Mouse (Mus musculus): ENCODE measurements around the gene Selp. TPM values are rescaled to one million over a fixed set of nuclear protein-coding genes. Genes with fewer than 3 reads are reported as not detected.

Selp gene
- 1 to 10 TPM; 1.2 to 2.5 TPM for total RNA-seq (2021)
- long read RNA-seq, experiment 1: 0 reads
- long read RNA-seq, experiment 2: 0 reads

DNA sequence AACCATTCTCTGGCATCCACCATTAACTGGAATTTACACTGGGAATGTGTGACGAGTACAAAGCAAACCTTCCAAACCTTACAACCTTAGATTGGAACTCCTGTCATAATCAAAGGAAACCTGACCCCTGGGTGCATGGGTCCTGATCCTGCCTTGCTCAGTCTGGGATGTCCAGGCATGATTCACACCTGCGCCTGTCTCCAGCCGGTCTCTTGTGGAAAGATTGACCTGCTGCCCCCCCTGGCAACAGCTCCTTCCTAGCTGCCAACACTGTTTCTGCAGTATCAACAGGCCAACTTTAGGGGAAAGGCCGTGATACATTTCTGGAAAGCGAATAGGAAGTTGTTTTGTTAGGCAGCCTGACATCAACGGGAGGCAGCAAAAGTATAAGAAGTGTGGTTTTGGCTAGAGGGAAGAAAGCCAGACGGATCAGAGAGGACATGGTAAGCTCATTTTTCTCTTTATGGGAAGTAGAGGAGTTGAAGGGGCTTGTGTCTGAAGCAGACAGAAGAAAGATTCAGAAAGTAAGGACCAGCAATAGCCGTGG is at the start of gene Selp:
Selp (plus strand) TSS at position 318 of the 547 bp plus-strand sequence.
- DNase-seq (ENCODE audit: low spot score in 2 of 2): no peak

- no peak for DNase-seq (ENCODE audit: low spot score in 2 of 2)
Measured at GRCm38 (mm10) chr1:164069261-164069660, 45.8 kb upstream of the Selp start.

DNA sequence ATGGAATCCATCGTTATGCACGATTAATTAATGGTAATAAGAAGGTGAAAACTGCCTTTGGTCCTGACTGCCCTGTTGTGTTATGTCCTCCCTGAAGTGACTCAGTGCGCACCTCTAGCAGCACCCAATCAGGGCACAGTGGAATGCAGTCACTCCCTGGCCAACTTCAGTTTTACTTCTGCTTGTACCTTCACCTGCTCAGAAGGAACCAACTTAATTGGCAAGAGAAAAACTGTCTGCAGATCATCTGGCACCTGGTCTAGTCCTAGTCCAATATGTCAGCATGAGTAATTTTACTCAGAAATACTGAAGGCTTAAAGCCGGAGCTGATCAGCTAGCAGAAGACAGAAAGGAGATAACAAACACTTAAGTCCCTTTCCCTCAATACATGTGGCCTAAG is 44.6 kb upstream of the Selp start:
- DNase-seq (ENCODE audit: low spot score in 2 of 2): no peak

GRCm38 (mm10) chr1:164071111-164071510 is 44.0 kb upstream of the Selp start:
- DNase-seq (ENCODE audit: low spot score in 2 of 2): no peak

- DNase-seq (ENCODE audit: low spot score in 2 of 2): no peak
Measured at GRCm38 (mm10) chr1:164072001-164072400, 43.1 kb upstream of the Selp start.

- DNase-seq (ENCODE audit: low spot score in 2 of 2): no peak
Measured at GRCm38 (mm10) chr1:164073091-164073490, 42.0 kb upstream of the Selp start.

GRCm38 (mm10) chr1:164073803-164074202 is 41.3 kb upstream of the Selp start:
- DNase-seq (ENCODE audit: low spot score in 2 of 2): no peak

- DNase-seq (ENCODE audit: low spot score in 2 of 2): no peak
Measured at GRCm38 (mm10) chr1:164074606-164075140, 40.4 kb upstream of the Selp start.

DNA sequence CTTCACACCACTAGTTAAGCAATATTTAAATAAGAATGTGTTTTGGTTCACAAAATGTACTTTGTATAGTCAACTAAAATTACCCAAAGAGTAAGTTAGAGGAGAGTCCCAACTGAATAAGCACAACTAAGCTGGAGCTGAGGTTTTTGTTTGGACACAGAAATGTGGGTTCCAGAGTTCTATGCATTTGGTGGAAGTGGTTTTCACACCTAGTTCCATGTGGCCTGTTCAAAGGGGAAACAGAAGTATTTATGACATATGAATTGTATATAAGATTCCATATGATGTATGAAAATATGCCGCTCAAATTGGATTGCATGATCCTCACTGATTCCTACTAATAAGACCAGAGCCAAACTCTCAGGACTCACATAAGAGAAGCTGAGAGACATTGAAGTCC is 39.6 kb upstream of the Selp start:
- DNase-seq (ENCODE audit: low spot score in 2 of 2): no peak

DNA sequence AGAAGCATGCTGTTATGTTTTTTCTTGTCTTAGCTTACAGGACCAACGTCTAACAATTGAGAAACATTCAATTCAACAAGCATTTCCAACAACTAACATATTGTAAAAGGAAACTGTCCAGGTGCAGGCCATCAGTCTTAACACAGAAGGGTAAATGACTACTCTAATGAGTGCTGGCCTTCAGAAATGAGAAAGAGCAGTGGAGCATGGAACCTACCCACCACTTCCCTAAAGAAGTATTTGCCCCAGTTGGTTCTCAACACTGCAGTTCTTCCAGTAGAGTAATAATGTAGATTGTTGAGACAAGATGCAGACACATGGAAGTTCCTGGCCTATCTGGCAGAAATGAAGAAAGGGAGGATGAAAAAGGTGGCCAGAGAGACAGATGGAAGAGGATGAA is 38.6 kb upstream of the Selp start:
- DNase-seq (ENCODE audit: low spot score in 2 of 2): no peak

GRCm38 (mm10) chr1:164077031-164077430 is 38.0 kb upstream of the Selp start:
- no peak for DNase-seq (ENCODE audit: low spot score in 2 of 2)

- DNase-seq (ENCODE audit: low spot score in 2 of 2): no peak
Measured at GRCm38 (mm10) chr1:164078323-164078741, 36.7 kb upstream of the Selp start.

DNA sequence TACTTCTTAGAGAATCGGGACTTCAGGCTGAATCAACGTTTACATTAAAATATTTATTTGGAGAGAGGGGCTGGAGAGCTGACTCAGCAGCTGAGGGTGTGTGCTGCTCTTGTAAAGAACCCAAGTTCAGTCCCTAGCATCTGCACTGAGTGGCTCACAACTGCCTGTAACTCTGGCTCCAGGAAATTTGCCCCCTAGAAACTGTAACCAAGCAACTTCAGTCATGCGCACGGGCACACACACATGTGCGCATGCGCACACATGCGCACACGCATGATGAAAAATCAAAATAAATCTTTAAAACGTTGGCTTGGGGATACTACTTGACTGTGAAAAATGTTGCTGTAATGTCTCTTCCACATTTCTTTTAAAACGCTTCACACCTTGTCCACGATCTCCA is 36.0 kb upstream of the Selp start:
- DNase-seq (ENCODE audit: low spot score in 2 of 2): no peak

- no peak for DNase-seq (ENCODE audit: low spot score in 2 of 2)
Measured at GRCm38 (mm10) chr1:164083046-164083445, 32.0 kb upstream of the Selp start.

- DNase-seq (ENCODE audit: low spot score in 2 of 2): no peak
Measured at GRCm38 (mm10) chr1:164086797-164087196, 28.3 kb upstream of the Selp start.

DNA sequence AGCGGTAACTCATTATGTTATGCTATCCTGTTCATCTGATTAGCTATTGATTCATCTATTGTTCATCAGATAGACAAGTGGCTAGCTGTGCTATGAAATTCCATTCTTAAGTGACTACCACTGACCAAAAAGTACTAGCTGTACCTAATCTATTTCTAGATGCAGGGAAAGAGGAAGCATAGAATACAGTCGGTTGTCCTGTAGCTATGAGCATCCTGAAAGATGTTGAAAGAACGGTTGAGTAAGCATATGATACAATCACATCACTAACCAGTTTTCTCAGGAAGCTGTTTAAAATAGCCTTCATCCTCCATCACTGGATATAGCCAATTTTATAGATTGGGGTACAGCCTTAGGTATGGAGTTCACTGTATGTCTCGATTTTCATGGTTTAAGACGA is 27.2 kb upstream of the Selp start:
- DNase-seq (ENCODE audit: low spot score in 2 of 2): no peak

GRCm38 (mm10) chr1:164096780-164097179 is 18.3 kb upstream of the Selp start:
- no peak for DNase-seq (ENCODE audit: low spot score in 2 of 2)

GRCm38 (mm10) chr1:164097911-164098310 is 17.2 kb upstream of the Selp start:
- no peak for DNase-seq (ENCODE audit: low spot score in 2 of 2)

DNA sequence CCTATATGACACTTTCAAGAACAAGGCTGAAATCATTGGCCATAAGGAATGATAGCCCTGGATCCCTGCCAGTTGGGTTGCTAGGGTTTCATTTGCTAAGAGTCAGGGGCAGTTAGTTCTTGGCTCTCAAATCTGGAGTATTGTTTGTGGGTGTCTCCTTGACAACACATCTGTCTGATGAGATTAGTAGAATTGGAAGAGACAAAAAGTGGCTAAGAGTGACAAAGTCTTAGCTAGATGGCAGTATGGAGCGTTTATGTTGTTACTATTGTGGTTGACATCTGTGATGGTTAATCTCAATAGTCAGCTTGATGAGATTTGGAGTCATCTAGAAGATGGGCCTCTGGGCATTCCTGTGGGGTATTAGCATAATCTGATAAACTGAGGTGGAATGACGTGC is 16.7 kb upstream of the Selp start:
- no peak for DNase-seq (ENCODE audit: low spot score in 2 of 2)

DNA sequence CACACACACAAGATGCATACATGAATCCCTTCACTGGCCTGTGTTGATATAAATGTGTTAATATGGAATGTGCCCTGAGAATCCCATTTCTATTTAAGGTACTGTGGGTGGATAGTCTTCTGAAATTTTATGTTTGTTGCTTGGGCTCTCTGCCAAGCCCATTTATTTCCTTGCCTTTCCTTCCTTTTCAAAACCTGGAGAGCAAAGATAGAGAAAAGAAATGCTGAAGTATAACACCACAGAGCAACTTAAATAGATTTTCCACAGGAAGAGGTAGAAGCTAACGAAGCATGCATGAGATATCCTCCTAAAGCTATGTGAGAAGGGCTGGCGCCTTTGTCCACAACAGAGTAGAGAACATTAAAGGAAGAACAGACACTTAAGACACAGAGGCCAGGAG is 5.3 kb upstream of the Selp start:
- no peak for DNase-seq (ENCODE audit: low spot score in 2 of 2)

DNA sequence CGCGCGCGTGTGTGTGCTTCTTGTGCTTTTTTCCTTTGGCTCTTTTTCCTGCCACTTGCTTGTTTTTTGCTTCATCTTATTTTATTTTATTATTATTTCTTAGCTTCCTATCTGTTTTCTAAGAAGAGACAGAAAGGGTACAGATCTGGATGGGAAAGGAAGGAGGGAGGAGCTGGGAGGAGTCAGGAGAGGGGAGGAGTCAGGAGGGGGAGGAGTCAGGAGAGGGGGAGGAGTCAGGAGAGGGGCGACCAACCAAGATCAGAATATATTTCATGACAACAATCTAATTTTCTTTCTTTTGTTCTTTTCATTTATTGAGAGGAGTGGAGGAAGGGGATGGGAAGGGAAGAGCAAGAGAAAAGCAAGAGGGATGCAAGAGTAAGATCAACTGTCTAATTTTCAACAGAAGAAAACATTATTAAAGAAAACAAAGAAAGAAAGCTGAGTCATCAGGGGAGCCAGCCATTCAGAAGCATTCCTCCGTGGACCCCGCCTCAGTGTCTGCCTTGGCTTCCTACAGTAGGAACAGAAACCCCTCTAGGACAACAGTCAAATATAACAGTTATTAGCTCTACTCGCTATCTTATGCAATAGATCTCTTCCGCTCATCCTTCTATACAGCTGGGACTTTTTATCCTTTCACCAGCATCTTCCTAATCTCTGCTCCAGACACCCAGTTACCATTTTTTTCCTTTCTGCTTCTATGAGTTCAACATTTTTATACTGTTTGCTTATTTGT is 4.3 kb upstream of the Selp start:
- DNase-seq (ENCODE audit: low spot score in 2 of 2): no peak

DNA sequence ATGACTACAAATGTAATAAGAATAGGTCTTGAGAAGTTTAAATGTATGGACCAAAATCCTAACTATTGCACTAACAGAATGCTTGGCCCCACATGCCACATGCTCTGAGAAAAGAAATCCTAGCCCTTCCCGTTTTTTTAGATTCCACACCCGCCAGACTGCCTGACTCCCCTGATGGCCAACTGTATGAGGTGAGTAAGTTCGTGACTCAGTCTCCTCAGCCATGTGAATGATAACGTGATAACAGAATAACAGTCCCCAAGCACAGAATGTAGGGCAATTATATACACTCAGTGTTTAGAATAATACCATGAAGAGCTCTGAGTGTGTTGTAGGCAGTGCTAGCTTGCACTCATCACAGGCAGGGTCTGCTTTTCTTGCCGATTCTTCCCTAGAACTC is 784 bp upstream of the Selp start:
- no peak for DNase-seq (ENCODE audit: low spot score in 2 of 2)

DNA sequence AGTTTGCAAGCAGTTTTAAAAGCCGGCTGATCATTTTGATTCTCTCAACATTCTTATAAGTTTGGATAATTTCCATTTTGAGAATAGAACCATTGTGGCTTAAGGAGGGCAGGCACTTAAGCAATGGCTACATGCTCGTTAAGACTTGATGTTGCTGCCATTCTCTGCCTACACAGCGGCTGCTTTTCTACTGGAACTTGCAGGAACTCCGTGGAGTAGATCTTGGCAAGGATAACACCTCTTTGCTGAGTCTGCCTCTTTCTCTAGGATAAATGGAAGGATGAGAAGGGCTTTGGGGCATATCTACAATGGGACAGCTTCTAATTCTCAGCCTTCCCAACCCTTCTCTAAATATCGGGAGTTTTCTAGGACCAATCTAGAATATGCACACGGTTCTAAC is 583 bp downstream of the Selp start:
- DNase-seq (ENCODE audit: low spot score in 2 of 2): no peak

Data from adrenal gland, postnatal 4 days (tissue).